16 mouse cellular contexts compared by ENCODE assay signal in genomic region chr10:94926297-94926696, GRCm38 (mm10). TPM values are rescaled to one million over a fixed set of nuclear protein-coding genes. Genes with fewer than 3 reads are reported as not detected.
A peak's percentile ranks its signal among the peaks of the same experiment; 100 is the strongest.
DNase-seq lines count a peak whose midpoint lies in the region; ATAC-seq and TF ChIP-seq lines count a peak whose summit lies in the region.
"Had no signal": no experiment of that assay in that cellular context is flagged by ENCODE, and none has a peak within 500 bp of the region (broad histone marks: within the 10 kb centered on the region; RNA-seq: fewer than 3 reads in every experiment).

No protein-coding gene starts in this region.

- H3K9me3 ChIP-seq in midbrain, embryonic 10.5 days (replicated peaks), result no peaks in the 10 kb centered on the region
- H3K9me3 ChIP-seq in midbrain, postnatal 0 days (ENCODE audit: low read length), result no peaks in the 10 kb centered on the region
- no peaks in the 10 kb centered on the region for H3K9me3 ChIP-seq in forebrain, embryonic 12.5 days
- no peaks in the 10 kb centered on the region for H3K9me3 ChIP-seq in midbrain, embryonic 11.5 days (ENCODE audit: control insufficient read depth, low read length)
- H3K9me3 ChIP-seq: kidney, embryonic 15.5 days; limb, embryonic 12.5 days had no signal

- peaks cover 11% of the 10 kb centered on the region for H3K36me3 ChIP-seq in midbrain, embryonic 10.5 days
- H3K36me3 ChIP-seq in midbrain, postnatal 0 days (ENCODE audit: insufficient read depth, low read length), result peaks cover 4% of the 10 kb centered on the region; the same call in 1 of the 2 replicates
- no peaks in the 10 kb centered on the region for H3K36me3 ChIP-seq in forebrain, embryonic 12.5 days (replicated peaks)
- H3K36me3 ChIP-seq in midbrain, embryonic 11.5 days (ENCODE audit: control insufficient read depth, insufficient read depth, low read length), result no peaks in the 10 kb centered on the region
- H3K36me3 ChIP-seq: kidney, embryonic 15.5 days; limb, embryonic 12.5 days had no signal

- no peak overlapping the region for H3K4me3 ChIP-seq in midbrain, embryonic 10.5 days
- no peak overlapping the region for H3K4me3 ChIP-seq in midbrain, postnatal 0 days (ENCODE audit: low read depth, low read length)
- H3K4me3 ChIP-seq in forebrain, embryonic 12.5 days (replicated peaks), result no peak overlapping the region
- no peak overlapping the region for H3K4me3 ChIP-seq in midbrain, embryonic 11.5 days (ENCODE audit: low read depth, low read length)
- H3K4me3 ChIP-seq: heart, adult 2 months; kidney, embryonic 15.5 days; limb, embryonic 12.5 days had no signal

- DNase-seq in midbrain, embryonic 10.5 days (ENCODE audit: low spot score), result no peak
- DNase-seq in midbrain, postnatal 0 days (ENCODE audit: low spot score), result no peak
- no peak for DNase-seq in midbrain, embryonic 11.5 days (ENCODE audit: low spot score, missing footprints)
- DNase-seq in gastrocnemius, postnatal 25 days, result no peak
- no peak for DNase-seq in kidney, adult 9 months
- DNase-seq: adrenal gland, adult 2 months; cerebellum, adult 9-10 months; gastrocnemius, postnatal 14 days; heart, adult 2 months; heart, postnatal 36 days had no signal

- H3K4me2 ChIP-seq in midbrain, postnatal 0 days (ENCODE audit: low read depth, low read length, poor library complexity, severe bottlenecking), result no peak overlapping the region
- no peak overlapping the region for H3K4me2 ChIP-seq in forebrain, embryonic 12.5 days
- no peak overlapping the region for H3K4me2 ChIP-seq in midbrain, embryonic 11.5 days
- H3K4me2 ChIP-seq: kidney, embryonic 15.5 days; limb, embryonic 12.5 days had no signal

- H3K9ac ChIP-seq in midbrain, postnatal 0 days (replicated peaks; ENCODE audit: low read length, poor library complexity, severe bottlenecking), result no peak overlapping the region
- no peak overlapping the region for H3K9ac ChIP-seq in forebrain, embryonic 12.5 days
- no peak overlapping the region for H3K9ac ChIP-seq in midbrain, embryonic 11.5 days (ENCODE audit: low read length)
- H3K9ac ChIP-seq: kidney, embryonic 15.5 days; limb, embryonic 12.5 days had no signal

- no peak for TF ChIP-seq CTCF in midbrain, postnatal 0 days (IDR thresholded peaks at IDR 0.05)

- peak overlapping the region; percentile 70 for H3K27ac ChIP-seq in midbrain, embryonic 10.5 days (replicated peaks)
- no peak overlapping the region for H3K27ac ChIP-seq in midbrain, postnatal 0 days (ENCODE audit: low read depth, low read length)
- peak overlapping the region; percentile 65 for H3K27ac ChIP-seq in forebrain, embryonic 12.5 days
- peak overlapping the region; percentile 35; the same call in 1 of the 2 replicates for H3K27ac ChIP-seq in midbrain, embryonic 11.5 days (ENCODE audit: low read depth, low read length)
- H3K27ac ChIP-seq: heart, adult 2 months; kidney, embryonic 15.5 days; limb, embryonic 12.5 days had no signal

- no peak for ATAC-seq in midbrain, postnatal 0 days (ENCODE audit: low FRiP score)
- ATAC-seq in forebrain, embryonic 12.5 days (ENCODE audit: low FRiP score), result 0 out of 2 replicates have a peak, but pooled peaks have one; percentile 30
- no peak for ATAC-seq in midbrain, embryonic 11.5 days (ENCODE audit: low FRiP score)
- no peak for ATAC-seq in monocyte, adult 5-6 weeks (replicated peaks; ENCODE audit: insufficient number of reproducible peaks, low FRiP score, low TSS enrichment, poor library complexity, severe bottlenecking)
- ATAC-seq: intestine, embryonic 16.5 days; lung, postnatal 0 days had no signal

- 20% methylated on average over 3 of the region's 3 CpGs for WGBS in midbrain, embryonic 10.5 days
- WGBS in midbrain, postnatal 0 days, result 20% methylated on average over 3 of the region's 3 CpGs
- WGBS in forebrain, embryonic 12.5 days, result 3% methylated on average over 3 of the region's 3 CpGs
- WGBS in midbrain, embryonic 11.5 days, result 28% methylated on average over 3 of the region's 3 CpGs

- H3K4me1 ChIP-seq in midbrain, embryonic 10.5 days, result peaks cover 42% of the 10 kb centered on the region
- peaks cover 8% of the 10 kb centered on the region; the same call in 1 of the 2 replicates for H3K4me1 ChIP-seq in midbrain, postnatal 0 days (ENCODE audit: insufficient read depth, low read length)
- H3K4me1 ChIP-seq in forebrain, embryonic 12.5 days, result peaks cover 33% of the 10 kb centered on the region
- peaks cover 10% of the 10 kb centered on the region for H3K4me1 ChIP-seq in midbrain, embryonic 11.5 days (ENCODE audit: control insufficient read depth, insufficient read depth, low read length)
- H3K4me1 ChIP-seq: limb, embryonic 12.5 days had no signal

- no peaks in the 10 kb centered on the region for H3K27me3 ChIP-seq in midbrain, embryonic 10.5 days (ENCODE audit: low read depth, poor library complexity, severe bottlenecking)
- no peaks in the 10 kb centered on the region for H3K27me3 ChIP-seq in midbrain, postnatal 0 days (ENCODE audit: insufficient read depth, low read length)
- no peaks in the 10 kb centered on the region for H3K27me3 ChIP-seq in forebrain, embryonic 12.5 days
- no peaks in the 10 kb centered on the region for H3K27me3 ChIP-seq in midbrain, embryonic 11.5 days (ENCODE audit: control insufficient read depth, insufficient read depth, low read length)
- H3K27me3 ChIP-seq: kidney, embryonic 15.5 days; limb, embryonic 12.5 days had no signal

RNA-seq across cellular contexts. Expression of gene Plxnc1, which starts 18.3 kb away (rescaled TPM):
- polyA plus RNA-seq in midbrain, embryonic 10.5 days (2016; fragmentation: Nextera tagmentation; extraction: Ambion mirVana), result 2.2 and 2.7 TPM in 2 replicates
- total RNA-seq in midbrain, postnatal 0 days (2014; rRNA removed), result 78.5 and 79.5 TPM in 2 replicates
- 11.2 and 12.9 TPM in 2 replicates for polyA plus RNA-seq in midbrain, postnatal 0 days (2015; fragmentation: Nextera tagmentation; extraction: Ambion mirVana)
- 7.3 and 8.8 TPM in 2 replicates for polyA plus RNA-seq in forebrain, embryonic 12.5 days (2016; fragmentation: Nextera tagmentation; extraction: Ambion mirVana)
- polyA plus RNA-seq in midbrain, embryonic 11.5 days (2014; fragmentation: Nextera tagmentation; extraction: Ambion mirVana), result 5.3 and 6.3 TPM in 2 replicates
- under 1 TPM; 0.61 to 0.75 TPM for total RNA-seq in gastrocnemius, postnatal 25 days (2021)
- total RNA-seq in monocyte, adult 5-6 weeks (2017), result 16.6 to 34.4 TPM (median 24.1 TPM) in 3 replicates
